Mouse (Mus musculus): Measurements from ENCODE around the gene Ccl4. TPM values are rescaled to one million over a fixed set of nuclear protein-coding genes. Genes with fewer than 3 reads are reported as not detected.

The Ccl4 gene
- polyA plus RNA-seq, 1 experiment from 2014 or later, result 1.7 TPM

- no peak overlapping the region for H3K4me2 ChIP-seq (ENCODE audit: low read length)
- H3K4me1 ChIP-seq (replicated peaks; ENCODE audit: insufficient read depth, low read length), result no peaks in the 10 kb centered on the region
- no peaks in the 10 kb centered on the region for H3K27me3 ChIP-seq (ENCODE audit: insufficient read depth, low read length)
- ATAC-seq (replicated peaks; ENCODE audit: low FRiP score, low read depth) (no peak), DNase-seq (ENCODE audit: low spot score) (no peak)
- H3K4me3 ChIP-seq (replicated peaks; ENCODE audit: low read depth, low read length), result no peak overlapping the region
- no peaks in the 10 kb centered on the region for H3K9me3 ChIP-seq (replicated peaks; ENCODE audit: low read length)
- H3K36me3 ChIP-seq (ENCODE audit: insufficient read depth, low read length), result no peaks in the 10 kb centered on the region
- TF ChIP-seq CTCF (IDR thresholded peaks at IDR 0.05; ENCODE audit: low read depth), result no peak
- WGBS, result 60% methylated on average over 2 of the region's 2 CpGs
- no peak overlapping the region for H3K9ac ChIP-seq (ENCODE audit: low read depth, low read length)
- no peak overlapping the region for H3K27ac ChIP-seq
These were observed 31.3 kb upstream of the Ccl4 start for GRCm38 (mm10) chr11:83631065-83631464.

GRCm38 (mm10) chr11:83632744-83633143, 29.6 kb upstream of the Ccl4 start:
- ATAC-seq (replicated peaks; ENCODE audit: low FRiP score, low read depth), result no peak
- TF ChIP-seq CTCF (IDR thresholded peaks at IDR 0.05; ENCODE audit: low read depth), result peak; percentile 62
- H3K4me3 ChIP-seq (replicated peaks; ENCODE audit: low read depth, low read length), result no peak overlapping the region
- H3K4me1 ChIP-seq (replicated peaks; ENCODE audit: insufficient read depth, low read length), result no peaks in the 10 kb centered on the region
- H3K9me3 ChIP-seq (replicated peaks; ENCODE audit: low read length), result no peaks in the 10 kb centered on the region
- no peak overlapping the region for H3K27ac ChIP-seq
- H3K9ac ChIP-seq (ENCODE audit: low read depth, low read length), result no peak overlapping the region
- 61% methylated on average over 4 of the region's 4 CpGs for WGBS
- peak; percentile 13 for DNase-seq (ENCODE audit: low spot score)
- H3K36me3 ChIP-seq (ENCODE audit: insufficient read depth, low read length), result no peaks in the 10 kb centered on the region
- H3K4me2 ChIP-seq (ENCODE audit: low read length), result no peak overlapping the region
- no peaks in the 10 kb centered on the region for H3K27me3 ChIP-seq (ENCODE audit: insufficient read depth, low read length)

GRCm38 (mm10) chr11:83634425-83634824, 28.0 kb upstream of the Ccl4 start:
- DNase-seq (ENCODE audit: low spot score), result no peak
- H3K27me3 ChIP-seq (ENCODE audit: insufficient read depth, low read length), result no peaks in the 10 kb centered on the region
- no peak for TF ChIP-seq CTCF (IDR thresholded peaks at IDR 0.05; ENCODE audit: low read depth)
- H3K36me3 ChIP-seq (ENCODE audit: insufficient read depth, low read length), result no peaks in the 10 kb centered on the region
- no peak overlapping the region for H3K4me3 ChIP-seq (replicated peaks; ENCODE audit: low read depth, low read length)
- no peaks in the 10 kb centered on the region for H3K4me1 ChIP-seq (replicated peaks; ENCODE audit: insufficient read depth, low read length)
- no peak overlapping the region for H3K9ac ChIP-seq (ENCODE audit: low read depth, low read length)
- 64% methylated on average over 4 of the region's 4 CpGs for WGBS
- no peaks in the 10 kb centered on the region for H3K9me3 ChIP-seq (replicated peaks; ENCODE audit: low read length)
- no peak overlapping the region for H3K27ac ChIP-seq
- H3K4me2 ChIP-seq (ENCODE audit: low read length), result no peak overlapping the region
- no peak for ATAC-seq (replicated peaks; ENCODE audit: low FRiP score, low read depth)

GRCm38 (mm10) chr11:83634898-83635297, 27.5 kb upstream of the Ccl4 start:
- Histone ChIP-seq H3K27ac (no peak overlapping the region), H3K4me3 (replicated peaks; ENCODE audit: low read depth, low read length) (no peak overlapping the region), H3K36me3 (ENCODE audit: insufficient read depth, low read length) (no peaks in the 10 kb centered on the region), H3K27me3 (ENCODE audit: insufficient read depth, low read length) (no peaks in the 10 kb centered on the region), H3K9ac (ENCODE audit: low read depth, low read length) (no peak overlapping the region), H3K4me2 (ENCODE audit: low read length) (no peak overlapping the region), H3K4me1 (replicated peaks; ENCODE audit: insufficient read depth, low read length) (no peaks in the 10 kb centered on the region), H3K9me3 (replicated peaks; ENCODE audit: low read length) (no peaks in the 10 kb centered on the region)
- ATAC-seq (replicated peaks; ENCODE audit: low FRiP score, low read depth) (no peak), DNase-seq (ENCODE audit: low spot score) (no peak)
- no peak for TF ChIP-seq CTCF (IDR thresholded peaks at IDR 0.05; ENCODE audit: low read depth)
- 99% methylated on average over 2 of the region's 2 CpGs for WGBS

- TF ChIP-seq CTCF (IDR thresholded peaks at IDR 0.05; ENCODE audit: low read depth), result no peak
- no peak overlapping the region for H3K9ac ChIP-seq (ENCODE audit: low read depth, low read length)
- H3K27ac ChIP-seq, result no peak overlapping the region
- no peaks in the 10 kb centered on the region for H3K36me3 ChIP-seq (ENCODE audit: insufficient read depth, low read length)
- no peak overlapping the region for H3K4me3 ChIP-seq (replicated peaks; ENCODE audit: low read depth, low read length)
- no peaks in the 10 kb centered on the region for H3K27me3 ChIP-seq (ENCODE audit: insufficient read depth, low read length)
- H3K4me2 ChIP-seq (ENCODE audit: low read length), result no peak overlapping the region
- ATAC-seq (replicated peaks; ENCODE audit: low FRiP score, low read depth), result no peak
- no peaks in the 10 kb centered on the region for H3K4me1 ChIP-seq (replicated peaks; ENCODE audit: insufficient read depth, low read length)
- 78% methylated on average over 1 of the region's 1 CpGs for WGBS
- no peak for DNase-seq (ENCODE audit: low spot score)
- no peaks in the 10 kb centered on the region for H3K9me3 ChIP-seq (replicated peaks; ENCODE audit: low read length)
These were observed 25.6 kb upstream of the Ccl4 start for GRCm38 (mm10) chr11:83636742-83637235.

- WGBS, result 49% methylated on average over 2 of the region's 2 CpGs
- H3K36me3 ChIP-seq (ENCODE audit: insufficient read depth, low read length), result no peaks in the 10 kb centered on the region
- no peak overlapping the region for H3K4me2 ChIP-seq (ENCODE audit: low read length)
- H3K27me3 ChIP-seq (ENCODE audit: insufficient read depth, low read length), result no peaks in the 10 kb centered on the region
- H3K4me3 ChIP-seq (replicated peaks; ENCODE audit: low read depth, low read length), result no peak overlapping the region
- H3K27ac ChIP-seq, result no peak overlapping the region
- H3K9ac ChIP-seq (ENCODE audit: low read depth, low read length), result no peak overlapping the region
- no peaks in the 10 kb centered on the region for H3K9me3 ChIP-seq (replicated peaks; ENCODE audit: low read length)
- TF ChIP-seq CTCF (IDR thresholded peaks at IDR 0.05; ENCODE audit: low read depth), result no peak
- DNase-seq (ENCODE audit: low spot score) (no peak), ATAC-seq (replicated peaks; ENCODE audit: low FRiP score, low read depth) (no peak)
- no peaks in the 10 kb centered on the region; the same call in 1 of the 2 replicates for H3K4me1 ChIP-seq (replicated peaks; ENCODE audit: insufficient read depth, low read length)
These were observed 23.4 kb upstream of the Ccl4 start for GRCm38 (mm10) chr11:83638934-83639333.

GRCm38 (mm10) chr11:83639533-83639932, 22.9 kb upstream of the Ccl4 start:
- WGBS, result 80% methylated on average over 3 of the region's 3 CpGs
- Histone ChIP-seq H3K9ac (ENCODE audit: low read depth, low read length) (no peak overlapping the region), H3K4me2 (ENCODE audit: low read length) (no peak overlapping the region), H3K36me3 (ENCODE audit: insufficient read depth, low read length) (no peaks in the 10 kb centered on the region), H3K9me3 (replicated peaks; ENCODE audit: low read length) (no peaks in the 10 kb centered on the region), H3K27ac (no peak overlapping the region), H3K27me3 (ENCODE audit: insufficient read depth, low read length) (no peaks in the 10 kb centered on the region), H3K4me1 (replicated peaks; ENCODE audit: insufficient read depth, low read length) (no peaks in the 10 kb centered on the region; the same call in 1 of the 2 replicates), H3K4me3 (replicated peaks; ENCODE audit: low read depth, low read length) (no peak overlapping the region)
- DNase-seq (ENCODE audit: low spot score) (peak; percentile 32), ATAC-seq (replicated peaks; ENCODE audit: low FRiP score, low read depth) (no peak)
- peak; percentile 61 for TF ChIP-seq CTCF (IDR thresholded peaks at IDR 0.05; ENCODE audit: low read depth)
